Mouse (Mus musculus): Measurements from ENCODE around the gene Ano9. TPM values are rescaled to one million over a fixed set of nuclear protein-coding genes. Genes with fewer than 3 reads are reported as not detected.

Gene Ano9
- total and polyA plus RNA-seq, 3 experiments: 0.03 to 0.08 TPM; not detected in 1

- TF ChIP-seq POLR2A (IDR thresholded peaks at IDR 0.05; ENCODE audit: control insufficient read depth in 1 of 2, insufficient read depth in 1 of 2, low read depth in 1 of 2, low read length in 2 of 2, poor library complexity in 1 of 2) (peak in 1 of 2 experiments; percentile 51; a peak in 1 of 4 replicates), CHD1 (IDR thresholded peaks at IDR 0.05; ENCODE audit: low read depth, low read length) (no peak), TBP (IDR thresholded peaks at IDR 0.05; ENCODE audit: low read depth, low read length) (no peak), MEF2A (IDR thresholded peaks at IDR 0.05; ENCODE audit: extremely low read depth, insufficient replicate concordance, low read depth, low read length, poor library complexity, severe bottlenecking) (no peak), MAZ (IDR thresholded peaks at IDR 0.05; ENCODE audit: low read depth, low read length) (no peak), ELF1 (IDR thresholded peaks at IDR 0.05; ENCODE audit: low read depth, low read length) (no peak), CHD2 (IDR thresholded peaks at IDR 0.05; ENCODE audit: low read length) (no peak), TCF12 (IDR thresholded peaks at IDR 0.05; ENCODE audit: low read depth, low read length) (0 out of 2 replicates have a peak, but pooled peaks have one; percentile 22), POLR2AphosphoS5 (IDR thresholded peaks at IDR 0.05; ENCODE audit: borderline replicate concordance, low read depth, low read length) (no peak), GABPA (IDR thresholded peaks at IDR 0.05; ENCODE audit: low read depth, low read length) (no peak), E2F4 (IDR thresholded peaks at IDR 0.05; ENCODE audit: borderline replicate concordance, low read depth, low read length) (no peak), EP300 (IDR thresholded peaks at IDR 0.05; ENCODE audit: low read depth in 1 of 2, low read length in 2 of 2) (no peak), ZNF384 (IDR thresholded peaks at IDR 0.05; ENCODE audit: low read depth, low read length) (no peak), MYC (IDR thresholded peaks at IDR 0.05; ENCODE audit: low read depth, low read length) (no peak), UBTF (IDR thresholded peaks at IDR 0.05; ENCODE audit: borderline replicate concordance, insufficient read depth, low read depth, low read length) (no peak)
Measured at GRCm38 (mm10) chr7:141092051-141092735, 25.4 kb downstream of the Ano9 start (continued).

DNA sequence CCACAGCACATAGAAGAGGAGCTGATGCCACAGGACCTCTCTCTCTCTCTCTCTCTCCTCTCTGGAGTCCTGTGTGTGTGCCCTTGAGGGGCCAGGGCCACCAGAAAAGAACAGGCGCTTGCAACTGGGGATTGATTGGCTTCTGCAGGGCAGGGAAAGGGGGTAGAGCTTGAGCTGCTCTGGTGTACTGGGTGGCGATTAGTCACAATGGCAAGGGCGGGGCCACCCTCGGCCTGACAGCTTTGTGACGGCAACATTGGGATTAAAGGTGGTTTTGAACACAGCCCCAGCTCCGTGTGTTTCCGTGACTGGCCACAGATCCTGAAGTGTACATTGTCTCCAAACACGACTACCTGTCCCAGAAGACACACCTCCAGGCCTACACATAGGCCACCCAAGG is 27.4 kb downstream of the Ano9 start:
- Histone ChIP-seq H3K27ac (ENCODE audit: control insufficient read depth, low read depth, low read length) (no peak overlapping the region), H3K27me3 (ENCODE audit: control insufficient read depth in 1 of 2, insufficient read depth in 2 of 2, low read length in 2 of 2) (no peaks in the 10 kb centered on the region), H3K9me3 (replicated peaks; ENCODE audit: insufficient read depth, low read length) (no peaks in the 10 kb centered on the region), H3K36me3 (ENCODE audit: control insufficient read depth in 1 of 2, insufficient read depth in 2 of 2, low read length in 2 of 2) (peaks cover 0 to 3% of the 10 kb centered on the region in 2 experiments; a peak in 2 of 4 replicates), H3K9ac (ENCODE audit: control insufficient read depth, low read depth, low read length, poor library complexity, severe bottlenecking) (no peak overlapping the region), H3K79me2 (ENCODE audit: control insufficient read depth, insufficient read depth, low read length, poor library complexity) (no peaks in the 10 kb centered on the region), H3K4me1 (ENCODE audit: control insufficient read depth in 1 of 2, insufficient read depth in 2 of 2, low read length in 2 of 2) (peaks cover 0 to 4% of the 10 kb centered on the region in 2 experiments; a peak in 2 of 4 replicates), H3K4me3 (ENCODE audit: control insufficient read depth in 1 of 2, insufficient read depth in 1 of 2, low read depth in 2 of 2, low read length in 2 of 2) (no peak overlapping the region)
- no peak for DNase-seq (ENCODE audit: low read depth, low spot score)
- TF ChIP-seq EP300 (IDR thresholded peaks at IDR 0.05; ENCODE audit: low read depth in 1 of 2, low read length in 2 of 2) (no peak), BHLHE40 (IDR thresholded peaks at IDR 0.05; ENCODE audit: borderline replicate concordance, low read depth, low read length) (no peak), USF2 (IDR thresholded peaks at IDR 0.05; ENCODE audit: borderline replicate concordance in 1 of 2, insufficient read depth in 1 of 2, low read depth in 1 of 2, low read length in 2 of 2) (no peak), UBTF (IDR thresholded peaks at IDR 0.05; ENCODE audit: borderline replicate concordance, insufficient read depth, low read depth, low read length) (no peak), SMC3 (IDR thresholded peaks at IDR 0.05; ENCODE audit: low read depth, low read length) (no peak), MYB (IDR thresholded peaks at IDR 0.05; ENCODE audit: low read depth, low read length) (no peak), TCF12 (IDR thresholded peaks at IDR 0.05; ENCODE audit: low read depth, low read length) (no peak), NRF1 (IDR thresholded peaks at IDR 0.05; ENCODE audit: insufficient read depth, low read depth, low read length, poor library complexity, severe bottlenecking) (no peak), ZC3H11A (IDR thresholded peaks at IDR 0.05; ENCODE audit: low read depth, low read length) (no peak), KAT2A (conservative IDR thresholded peaks at IDR 0.05; ENCODE audit: low read depth, low read length) (no peak), USF1 (IDR thresholded peaks at IDR 0.05; ENCODE audit: low read depth, low read length) (no peak)

Measured in MEL (cell line).